Mouse (Mus musculus) embryonic stem cell, embryonic (primary cell): ENCODE data around the gene Gmfg.

ENCODE experiments used
- CTCF ChIA-PET, 4 experiments: fragments of 300-600 bp in 2 of 4; fragments of 350-600 bp in 2 of 4; sonication (Branson Sonifier 250); formaldehyde crosslinking; loops; one replicate each; lab custom pipeline; 2022; ENCODE audit warnings: inconsistent platforms in 2 of 4; lab: Charles Lee
- POLR2A ChIA-PET, 4 experiments: fragments of 300-600 bp in 2 of 4; fragments of 350-600 bp in 2 of 4; sonication (Branson Sonifier 250); formaldehyde crosslinking; loops; one replicate each; lab custom pipeline; 2022; ENCODE audit warnings: antibody characterized with exemption in 4 of 4, inconsistent platforms in 1 of 4; lab: Charles Lee

Gmfg gene

DNA sequence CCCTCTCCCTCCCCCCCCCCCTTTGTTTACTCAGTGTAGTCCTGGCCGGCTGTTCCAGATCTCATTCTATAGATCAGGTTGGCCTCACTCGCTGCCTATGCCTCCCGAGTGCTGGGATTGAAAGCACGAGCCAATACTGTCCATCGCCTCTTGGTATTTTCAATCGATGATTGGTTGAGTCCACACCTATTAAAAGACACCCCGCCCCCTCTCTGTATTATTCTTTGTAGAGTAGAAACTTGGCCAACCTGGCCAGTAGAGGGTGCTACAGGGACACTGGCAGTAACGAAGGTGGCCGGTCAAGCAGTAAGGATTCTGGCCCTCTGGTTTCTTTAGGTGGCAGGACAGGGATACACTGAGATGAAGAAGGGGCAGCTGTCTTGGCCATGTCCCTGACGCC, 53.2 kb downstream of the Gmfg start:
- POLR2A ChIA-PET = interaction anchor here in 1 of 4 experiments (0.7 to 1.2 kb wide), 6 partner anchors 25 to 375 kb away, joined by 3 to 4 read pairs (median 3); no protein-coding TSS in a partner anchor
- CTCF ChIA-PET = interaction anchor here in 3 of 4 experiments (0.8 to 2.9 kb wide), 5 partner anchors 9 to 251 kb away, joined by 3 to 32 read pairs (median 3); partner anchors contain the start of genes Gmfg (in 1 of the 3), Mrps12 (in 1 of the 3) and Sars2 (in 1 of the 3)

DNA sequence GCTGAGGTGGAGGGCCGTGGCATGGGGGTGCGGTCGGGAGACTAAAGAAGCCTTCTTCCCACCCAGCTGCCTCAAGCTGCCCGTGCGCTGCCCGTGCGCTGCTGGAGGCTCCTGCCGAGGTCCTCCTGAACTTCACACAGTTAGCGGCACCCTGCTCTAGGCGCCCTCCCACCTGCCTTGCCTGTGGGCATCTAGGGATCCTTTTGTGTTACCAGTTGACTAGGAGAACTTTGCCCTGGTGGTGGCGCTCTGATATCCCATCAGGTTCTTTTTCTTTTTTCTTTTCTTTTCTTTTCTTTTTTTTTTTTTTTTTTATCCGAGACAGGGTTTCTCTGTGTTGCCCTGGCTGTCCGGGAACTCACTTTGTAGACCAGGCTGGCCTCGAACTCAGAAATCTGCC, 53.7 kb downstream of the Gmfg start:
- POLR2A ChIA-PET = interaction anchor here in 2 of 4 experiments (0.7 to 2.2 kb wide), 6 partner anchors 26 to 237 kb away, joined by 3 to 8 read pairs (median 3); partner anchors contain the start of genes Pak4 (in 1 of the 2) and Samd4b (in 1 of the 2)
- CTCF ChIA-PET = interaction anchor here in 3 of 4 experiments (0.8 to 2.9 kb wide), 7 partner anchors 8 to 251 kb away, joined by 3 to 32 read pairs (median 3); partner anchors contain the start of genes Gmfg (in 1 of the 3), Mrps12 (in 1 of the 3) and Sars2 (in 1 of the 3)

DNA sequence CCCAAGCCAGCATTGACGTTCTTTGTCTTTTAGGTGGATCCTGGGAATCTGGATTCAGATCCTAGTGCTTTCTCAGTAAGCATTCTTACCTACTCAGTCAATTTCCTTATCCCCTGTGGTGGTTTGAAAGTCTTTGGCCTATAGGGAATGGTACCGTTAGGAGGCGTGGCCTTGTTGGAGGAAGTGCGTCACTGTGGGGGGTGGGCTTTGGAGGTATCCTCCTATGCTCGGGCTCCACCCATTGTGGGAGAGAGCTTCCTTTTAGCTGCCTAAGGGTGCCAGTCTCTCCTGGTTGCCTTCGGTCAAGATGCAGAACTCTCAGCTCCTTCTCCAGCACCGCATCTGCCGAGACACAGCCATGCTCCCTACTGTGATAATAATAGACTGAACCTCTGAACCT, 55.1 kb downstream of the Gmfg start:
- ChIA-PET CTCF (interaction anchor here (0.6 to 2.9 kb wide), 18 partner anchors 9 to 244 kb away, joined by 3 to 32 read pairs (median 3); partner anchors contain the start of gene Gmfg (in 1 of the 4)), POLR2A (interaction anchor here in 2 of 4 experiments (0.6 to 2.2 kb wide), 26 partner anchors 9 to 374 kb away, joined by 3 to 9 read pairs (median 4); partner anchors contain the start of genes Gmfg (in 2 of the 2), Med29 (in 1 of the 2), Paf1 (in 1 of the 2) and Pak4 (in 1 of the 2))

DNA sequence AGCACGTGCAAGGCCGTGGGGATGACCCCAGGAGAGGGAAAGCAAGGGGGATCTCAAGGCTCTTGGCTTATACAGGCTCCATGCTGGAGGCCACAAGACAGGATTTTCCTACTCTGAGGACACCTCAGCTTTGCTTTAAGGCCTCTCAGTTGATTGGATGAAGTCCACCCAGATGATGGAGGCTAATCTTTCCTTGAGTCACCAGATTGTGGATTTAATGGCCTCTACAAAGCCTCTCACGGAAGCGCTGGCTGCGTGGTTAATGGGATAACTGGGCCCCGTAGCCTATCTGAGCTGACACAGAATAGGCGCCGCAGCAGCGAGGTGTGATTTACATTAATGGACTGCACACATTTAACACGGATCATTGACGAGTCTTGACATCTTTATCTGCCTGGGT, 58.2 kb downstream of the Gmfg start:
- ChIA-PET POLR2A (interaction anchor here in 2 of 4 experiments (0.9 to 1.5 kb wide), 3 partner anchors 10 to 103 kb away, joined by 3 to 5 read pairs (median 3); partner anchors contain the start of genes Med29 (in 2 of the 2) and Paf1 (in 2 of the 2)), CTCF (interaction anchor here in 2 of 4 experiments (0.5 to 1.1 kb wide), 2 partner anchors 33 to 37 kb away, joined by 3 to 4 read pairs; no protein-coding TSS in a partner anchor)
